Mouse (Mus musculus): ENCODE data around the gene Lbhd1.
A peak's percentile ranks its signal among the peaks of the same experiment; 100 is the strongest.
"Not testable (repeated sequence)": the region's sequence is repeated elsewhere in the genome, so short reads cannot be mapped to it uniquely, and the experiment has no call there.

Gene Lbhd1

DNA sequence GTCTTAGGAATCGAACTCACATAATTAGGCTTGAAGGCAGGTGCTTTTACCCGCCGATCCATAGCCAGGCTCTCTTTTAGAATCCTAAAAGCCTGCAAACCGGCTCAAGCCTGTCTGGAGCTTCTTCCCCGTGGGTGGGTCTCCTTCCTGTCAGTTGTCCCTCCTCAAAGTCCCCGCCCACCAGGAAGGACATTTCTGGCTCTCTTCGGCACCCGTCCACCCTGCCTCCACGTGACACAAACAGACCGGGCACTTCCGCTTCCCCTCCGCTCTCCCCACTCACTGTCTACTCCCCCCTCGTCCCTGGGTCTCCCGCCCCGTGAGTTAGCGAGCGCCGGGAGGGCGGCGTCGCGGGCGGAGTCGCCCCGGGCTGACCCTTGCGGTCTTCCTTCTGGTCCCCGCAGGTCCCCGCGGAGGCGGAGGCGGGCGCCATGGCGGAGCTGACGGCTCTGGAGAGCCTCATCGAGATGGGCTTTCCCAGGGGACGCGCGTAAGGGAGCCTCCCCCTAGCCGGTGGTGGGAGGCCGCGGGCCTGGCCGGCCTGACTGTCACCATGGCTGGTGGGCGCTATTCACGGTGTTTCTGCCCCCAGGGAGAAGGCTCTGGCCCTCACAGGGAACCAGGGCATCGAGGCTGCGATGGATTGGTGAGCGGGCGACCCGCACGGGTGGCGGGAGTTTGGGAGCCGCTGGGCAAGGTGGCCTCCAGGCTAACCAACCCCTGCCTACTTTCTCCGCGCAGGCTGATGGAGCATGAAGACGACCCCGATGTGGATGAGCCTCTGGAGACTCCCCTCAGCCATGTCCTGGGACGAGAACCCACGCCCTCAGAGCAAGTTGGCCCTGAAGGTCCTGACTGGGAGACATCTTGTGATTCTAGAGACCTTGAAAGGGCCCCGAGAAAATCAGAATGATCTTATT is 12.0 kb upstream of the Lbhd1 start, which contains the start of gene Ubxn1:
TSS of gene Ubxn1 (plus strand) at position 230 of the 920 bp plus-strand sequence.
- peak; percentile 93 to 95 for DNase-seq (ENCODE audit: low spot score in 2 of 2)

DNA sequence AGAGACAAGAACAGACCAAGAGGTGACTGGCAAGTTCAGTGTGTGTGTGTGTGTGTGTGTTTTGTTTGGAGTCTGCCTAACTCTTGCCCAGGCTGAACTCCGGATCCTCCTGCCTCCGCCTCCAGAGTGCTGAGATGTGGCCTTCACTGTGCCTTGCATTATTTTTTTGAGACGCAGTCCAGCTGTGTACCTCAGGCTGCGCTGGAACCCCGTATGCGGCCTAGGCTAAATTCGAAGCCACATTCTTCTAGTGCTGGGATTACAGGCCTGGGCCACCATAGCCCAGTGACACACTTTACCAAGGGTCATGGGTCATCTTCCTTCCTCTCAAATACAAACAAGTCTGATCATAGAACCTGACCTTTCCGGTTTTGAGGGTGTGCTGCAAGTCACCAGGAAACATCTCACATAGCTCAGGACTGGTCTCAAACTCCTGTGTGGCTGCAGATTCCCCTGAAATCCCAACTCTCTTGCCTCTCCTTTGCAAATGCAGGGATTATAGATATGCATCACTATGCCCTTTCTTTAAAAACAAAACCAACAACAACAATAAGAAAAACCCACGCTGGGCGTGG is 11.2 kb upstream of the Lbhd1 start:
- DNase-seq (ENCODE audit: low spot score in 2 of 2), result no peak

DNA sequence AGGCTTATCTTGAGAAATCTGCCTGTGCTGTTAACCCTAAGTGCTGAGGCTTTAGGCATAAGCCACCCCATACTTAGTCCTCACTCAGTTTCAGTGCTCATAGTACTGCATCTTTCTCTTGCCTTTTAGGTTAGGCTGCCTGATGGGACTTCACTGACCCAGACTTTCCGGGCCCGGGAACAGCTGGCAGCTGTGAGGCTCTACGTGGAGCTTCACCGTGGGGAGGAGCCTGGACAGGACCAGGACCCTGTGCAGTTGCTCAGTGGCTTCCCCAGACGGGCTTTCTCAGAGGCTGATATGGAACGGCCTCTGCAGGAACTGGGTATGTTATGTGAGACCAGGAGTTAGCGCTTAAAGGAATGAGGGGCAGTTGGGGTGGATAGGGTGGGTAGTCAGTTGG is 8.5 kb upstream of the Lbhd1 start:
- DNase-seq (ENCODE audit: low spot score in 2 of 2), result no peak

DNA sequence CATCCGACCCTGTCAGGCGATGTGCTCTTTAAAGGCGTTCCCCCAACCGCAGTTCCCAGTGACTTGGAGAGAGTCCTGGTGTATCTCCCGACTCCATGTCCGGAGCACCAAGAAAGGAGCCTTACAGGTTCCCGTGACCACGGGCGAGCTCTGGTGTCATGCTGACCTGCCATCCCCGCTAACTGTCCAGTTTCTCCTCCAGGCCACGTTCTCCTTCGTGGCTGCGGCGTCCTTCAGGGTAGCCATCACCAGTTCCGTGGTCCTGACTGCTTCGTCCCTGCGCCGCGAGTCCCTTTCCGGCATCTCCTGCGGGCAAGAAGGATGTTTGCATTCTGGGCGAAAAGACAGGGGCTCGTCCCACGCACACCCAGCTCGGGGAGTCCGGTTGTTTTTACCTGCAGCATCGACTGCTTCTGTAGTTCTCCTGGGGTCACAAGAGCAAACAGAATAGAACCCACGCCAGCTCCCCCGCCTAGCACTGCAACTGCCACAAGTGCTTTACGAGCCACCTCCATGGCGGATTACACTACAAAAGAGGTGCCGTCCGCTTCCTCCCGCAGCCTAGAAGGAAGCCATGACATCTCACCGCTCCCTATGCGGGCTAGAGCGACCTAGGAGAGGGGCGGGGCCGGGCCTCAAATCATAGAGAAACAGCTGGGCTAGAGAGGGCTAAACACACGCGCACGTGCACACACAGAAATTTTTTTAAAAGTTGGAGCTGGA is 3.1 kb upstream of the Lbhd1 start, which contains the start of gene Uqcc3:
TSS of gene Uqcc3 (minus strand) at position 613 of the 723 bp plus-strand sequence.
- peak; percentile 88 for DNase-seq (ENCODE audit: low spot score in 2 of 2)

DNA sequence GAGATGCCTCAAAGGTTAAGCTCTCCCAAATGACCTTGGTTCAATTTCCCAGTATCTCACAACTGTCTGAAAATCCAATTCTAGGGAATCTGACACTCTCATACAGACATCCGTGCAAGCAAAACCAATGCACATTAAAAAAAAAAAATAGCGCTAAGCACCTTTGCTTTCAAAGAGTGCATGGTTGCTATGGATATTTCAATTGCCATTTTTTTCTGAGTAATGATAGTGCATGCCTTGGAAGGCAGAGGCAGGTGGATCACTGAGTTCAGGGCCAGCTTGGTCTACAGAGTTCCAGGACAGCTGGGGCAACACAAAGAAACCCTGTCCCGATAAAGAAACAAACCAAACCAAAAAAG is 2.5 kb upstream of the Lbhd1 start:
- no peak for DNase-seq (ENCODE audit: low spot score in 2 of 2)

DNA sequence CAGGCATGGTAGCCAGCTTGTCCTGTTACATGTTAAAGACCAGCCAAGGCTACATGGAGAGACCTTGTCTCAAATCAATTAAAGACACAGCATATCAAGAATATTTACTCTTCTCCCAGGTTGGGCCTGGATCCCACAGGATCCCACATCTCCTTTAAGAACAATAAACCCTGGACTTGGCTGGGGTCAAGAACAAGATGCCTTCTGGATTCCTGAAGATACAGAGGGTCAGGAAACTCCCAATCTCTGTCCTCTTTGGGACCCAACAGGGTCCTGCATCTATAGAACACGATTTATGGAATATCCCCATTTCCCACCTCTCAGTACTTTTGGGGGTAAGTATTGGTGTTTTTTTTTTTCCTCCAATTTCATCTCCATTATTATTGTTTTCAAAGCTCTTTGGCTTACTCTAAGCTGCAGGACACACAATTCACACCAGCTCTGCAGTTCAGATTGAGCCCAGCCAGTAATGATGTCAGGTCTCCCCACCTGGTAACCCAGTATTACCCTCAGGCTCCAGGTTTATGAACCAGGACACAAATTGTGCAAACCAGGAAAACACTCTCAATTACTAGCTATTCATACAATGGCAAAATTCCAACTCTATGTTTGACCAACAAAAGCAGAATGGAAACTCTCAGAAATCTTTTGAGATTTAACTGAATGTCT is 3.5 kb downstream of the Lbhd1 start:
- no peak for DNase-seq (ENCODE audit: low spot score in 2 of 2)

DNA sequence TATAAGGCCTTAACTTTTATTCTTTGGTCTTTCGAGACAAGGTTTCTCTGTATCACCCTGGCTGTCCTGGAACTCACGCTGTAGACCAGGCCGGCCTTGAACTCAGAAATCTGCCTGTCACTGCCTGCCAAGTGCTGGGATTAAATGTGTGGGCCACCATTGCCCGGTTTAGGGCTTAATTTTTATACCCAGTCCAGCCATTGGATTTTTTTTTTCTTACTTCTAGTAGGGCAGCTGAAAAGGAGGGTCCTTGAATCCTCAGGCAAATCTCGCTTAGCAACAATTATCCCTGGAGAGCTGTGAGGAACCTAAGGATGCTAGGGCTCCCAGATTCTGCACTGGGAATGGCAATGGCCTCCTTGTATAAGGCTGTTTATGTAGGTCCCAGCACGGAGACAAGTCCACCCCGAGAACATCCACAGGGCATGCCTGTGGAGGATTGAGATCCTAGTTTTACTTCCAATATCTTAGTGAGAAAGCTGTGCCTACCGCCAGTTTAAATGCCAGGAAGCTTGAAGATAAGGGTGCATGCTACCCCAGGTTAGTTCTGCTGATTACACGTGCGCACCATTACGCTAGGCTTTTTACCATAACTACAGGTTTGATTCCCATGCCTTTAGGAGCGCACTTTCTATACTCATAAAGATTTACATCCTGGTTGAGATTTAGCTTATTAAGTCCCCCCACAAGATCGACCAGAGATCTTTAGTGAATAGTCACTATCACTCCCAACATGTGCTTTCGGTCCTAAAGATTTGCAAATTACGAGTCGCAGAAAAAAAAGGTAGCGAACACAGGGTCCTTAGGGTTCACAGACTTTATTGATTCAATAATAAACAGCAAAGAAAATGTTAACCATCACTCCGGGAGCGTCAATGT is 4.3 kb downstream of the Lbhd1 start:
- no peak for DNase-seq (ENCODE audit: low spot score in 2 of 2)

DNA sequence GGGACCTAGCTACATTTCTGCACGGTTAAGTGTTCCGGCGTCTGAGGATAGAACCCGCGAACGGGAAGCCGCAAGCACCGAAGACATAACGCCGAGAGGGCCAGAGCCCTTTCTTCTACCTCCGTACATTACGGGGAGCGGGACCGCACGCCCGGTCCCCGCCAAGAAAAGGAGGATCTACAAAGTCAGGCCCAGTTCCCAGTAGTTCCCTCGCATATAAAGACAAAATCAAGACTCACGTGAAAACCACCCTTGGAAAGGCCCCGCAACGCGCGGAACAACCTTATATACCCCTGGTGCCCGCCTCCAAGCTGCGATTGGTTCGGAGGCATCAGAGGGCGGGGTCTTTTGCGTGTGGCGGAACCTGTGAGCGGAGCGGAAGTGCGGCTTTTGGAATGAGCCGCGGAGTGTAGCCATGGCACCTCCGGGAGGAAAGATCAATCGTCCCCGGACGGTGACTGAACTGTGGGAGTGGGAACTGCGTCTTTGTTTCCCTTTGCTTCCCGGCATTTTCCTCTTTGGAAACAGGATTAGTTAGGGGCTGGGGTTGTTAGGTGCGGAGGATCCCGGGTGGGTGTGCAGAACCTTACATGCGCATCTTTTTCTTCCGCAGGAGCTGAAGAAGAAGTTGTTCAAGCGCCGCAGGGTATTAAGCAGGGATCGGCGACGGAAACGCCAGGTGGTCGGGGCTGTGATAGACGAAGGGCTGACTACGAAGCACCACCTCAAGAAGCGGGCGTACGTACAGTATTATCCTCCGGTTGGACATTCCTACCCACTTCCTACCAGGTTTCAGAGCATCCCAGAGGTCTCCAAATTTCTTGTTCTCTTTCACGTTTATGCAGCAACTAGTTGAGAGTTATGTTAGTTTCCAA is 5.2 kb downstream of the Lbhd1 start, which contains the start of the genes 1810009A15Rik and Gm49416:
TSS of gene 1810009A15Rik (plus strand) at position 343 of the 875 bp plus-strand sequence.
TSS of gene Gm49416 (plus strand) at position 416 of the 875 bp plus-strand sequence.
- peak; percentile 94 to 96 for DNase-seq (ENCODE audit: low spot score in 2 of 2)

DNA sequence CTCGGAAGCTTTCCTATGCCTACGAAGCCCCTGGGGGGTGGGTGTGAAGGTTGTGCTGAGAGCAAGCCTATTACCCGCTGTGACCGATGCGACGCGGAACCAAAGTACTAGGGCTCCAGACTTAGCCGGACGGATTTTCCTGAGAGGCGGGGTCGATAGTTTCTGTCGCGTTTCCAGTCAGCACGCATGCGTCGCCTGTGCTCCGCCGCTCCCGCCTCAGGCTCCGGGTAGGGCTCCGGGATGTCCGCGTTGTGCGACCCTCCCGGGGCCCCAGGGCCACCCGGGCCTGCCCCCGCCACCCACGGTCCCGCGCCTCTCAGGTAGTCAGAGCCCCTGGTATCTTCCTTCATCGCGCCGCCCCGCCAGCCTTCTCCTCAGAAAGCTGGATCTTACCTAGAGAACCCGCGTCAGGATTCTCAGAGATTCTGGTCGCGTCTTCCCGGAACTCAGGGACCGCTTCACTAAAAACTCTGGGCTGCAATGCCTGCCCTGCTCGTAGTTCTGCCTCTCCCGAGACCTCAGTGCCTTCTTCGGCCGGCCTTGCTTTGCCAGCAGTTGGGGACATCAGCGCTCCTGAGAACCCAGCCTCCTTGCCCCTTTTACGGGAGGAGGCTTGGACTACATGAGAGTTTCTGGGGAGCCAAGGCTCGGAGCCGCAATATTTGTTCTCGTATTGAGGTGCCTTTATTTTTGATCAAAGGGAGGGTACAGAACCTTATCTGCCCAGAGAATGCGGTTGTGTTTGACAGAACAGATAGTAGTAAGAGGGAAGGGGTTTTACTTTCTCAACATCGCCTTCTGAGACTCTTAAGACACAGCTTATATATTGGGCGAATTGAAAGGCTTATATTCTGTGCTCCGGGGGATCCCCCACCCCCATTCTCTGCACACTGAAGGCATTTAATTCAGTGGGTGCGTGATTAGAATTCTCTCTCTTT is 9.6 kb downstream of the Lbhd1 start, which contains the start of gene Ints5:
TSS of gene Ints5 (plus strand) at position 177 of the 938 bp plus-strand sequence.
- DNase-seq (ENCODE audit: low spot score in 2 of 2), result peak; percentile 73 to 83

DNA sequence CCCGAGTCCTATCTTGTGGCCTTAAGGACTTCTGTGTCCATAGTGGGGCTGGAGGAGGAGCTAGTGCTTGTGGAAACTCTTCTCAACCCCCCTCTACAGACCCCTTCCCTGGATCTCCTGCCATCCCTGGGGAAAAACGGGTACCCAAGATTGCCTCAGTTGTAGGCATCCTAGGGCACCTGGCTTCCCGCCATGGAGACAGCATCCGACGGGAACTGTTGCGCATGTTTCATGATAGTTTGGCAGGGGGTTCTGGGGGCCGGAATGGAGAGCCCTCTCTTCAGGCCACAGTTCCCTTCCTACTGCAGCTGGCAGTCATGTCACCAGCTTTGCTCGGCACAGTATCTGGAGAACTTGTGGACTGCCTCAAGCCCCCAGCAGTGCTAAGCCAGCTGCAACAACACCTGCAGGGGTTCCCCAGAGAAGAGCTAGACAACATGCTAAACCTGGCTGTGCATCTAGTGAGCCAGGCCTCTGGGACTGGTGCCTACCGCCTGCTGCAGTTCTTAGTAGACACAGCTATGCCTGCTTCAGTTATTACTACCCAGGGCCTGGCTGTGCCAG is 11.9 kb downstream of the Lbhd1 start:
- no peak for DNase-seq (ENCODE audit: low spot score in 2 of 2)

DNA sequence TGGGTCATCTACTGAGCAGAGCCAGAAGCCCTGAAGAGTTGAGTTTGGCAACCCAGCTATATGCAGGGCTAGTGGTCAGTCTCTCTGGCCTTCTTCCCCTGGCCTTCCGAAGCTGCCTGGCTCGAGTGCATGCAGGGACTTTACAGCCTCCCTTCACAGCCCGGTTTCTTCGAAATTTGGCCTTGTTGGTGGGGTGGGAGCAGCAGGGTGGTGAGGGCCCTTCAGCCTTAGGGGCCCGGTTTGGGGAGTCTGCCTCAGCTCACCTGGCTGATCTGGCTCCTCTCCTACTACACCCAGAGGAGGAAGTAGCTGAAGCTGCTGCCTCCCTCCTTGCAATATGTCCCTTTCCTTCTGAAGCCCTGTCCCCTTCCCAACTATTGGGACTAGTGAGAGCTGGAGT is 12.7 kb downstream of the Lbhd1 start:
- not testable (repeated sequence) for DNase-seq (ENCODE audit: low spot score in 2 of 2)

DNA sequence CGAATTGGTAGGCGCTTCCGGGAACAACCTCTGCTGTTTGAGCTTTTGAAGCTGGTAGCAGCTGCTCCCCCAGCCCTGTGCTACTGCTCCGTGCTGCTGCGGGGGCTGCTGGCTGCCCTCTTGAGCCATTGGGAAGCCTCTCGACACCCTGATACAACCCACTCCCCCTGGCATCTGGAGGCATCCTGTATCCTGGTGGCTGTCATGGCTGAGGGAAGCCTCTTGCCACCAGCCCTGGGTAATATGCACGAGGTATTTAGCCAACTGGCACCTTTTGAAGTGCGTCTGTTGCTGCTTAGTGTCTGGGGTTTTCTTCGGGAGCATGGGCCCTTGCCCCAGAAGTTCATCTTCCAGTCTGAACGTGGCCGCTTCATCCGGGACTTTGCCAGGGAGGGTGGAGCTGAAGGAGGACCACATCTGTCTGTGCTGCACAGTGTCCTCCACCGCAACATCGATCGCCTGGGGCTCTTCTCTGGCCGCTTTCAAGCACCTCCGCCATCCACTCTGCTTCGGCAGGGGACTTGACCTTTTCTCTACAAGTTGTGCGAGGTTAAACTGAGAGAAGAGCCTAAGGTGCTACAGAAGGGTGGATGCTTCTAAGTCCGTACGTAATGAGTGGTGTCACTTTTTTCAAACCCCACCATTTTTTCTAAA is 13.8 kb downstream of the Lbhd1 start:
- DNase-seq (ENCODE audit: low spot score in 2 of 2), result not testable (repeated sequence)

DNA sequence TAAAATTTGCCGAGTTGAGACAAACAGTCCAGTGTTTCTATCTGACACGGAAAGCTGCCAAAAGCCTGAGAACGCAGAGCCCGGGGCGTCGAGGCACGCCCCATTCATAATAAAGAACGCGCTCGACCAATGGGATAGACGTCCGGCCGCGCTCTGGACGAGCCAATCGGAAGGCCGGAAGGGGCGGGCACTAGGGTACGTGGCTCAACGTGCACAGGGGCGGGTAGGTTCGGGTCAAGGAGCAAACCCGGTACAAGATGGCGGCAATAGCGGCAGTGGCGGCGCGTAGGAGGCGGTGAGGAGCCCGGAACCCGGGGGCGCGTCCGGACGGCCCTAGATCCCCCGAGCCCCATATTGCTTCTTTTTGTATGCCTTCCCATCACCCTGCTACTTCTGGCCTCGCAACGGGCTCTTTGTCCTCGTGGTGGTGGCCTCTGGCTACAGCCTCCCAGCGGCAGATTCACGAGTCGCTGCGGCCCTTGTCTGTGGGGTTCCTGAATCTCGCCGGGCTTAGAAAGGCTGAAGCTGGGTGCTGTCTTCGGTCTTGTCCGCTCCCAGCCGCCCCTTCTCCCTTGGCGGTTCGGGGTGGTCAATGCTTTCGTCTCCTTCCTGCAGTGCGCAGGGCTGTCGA is 14.4 kb downstream of the Lbhd1 start, which contains the start of gene Ganab:
TSS of gene Ganab (plus strand) at position 207 of the 631 bp plus-strand sequence.
- peak; percentile 90 to 92 for DNase-seq (ENCODE audit: low spot score in 2 of 2)

DNA sequence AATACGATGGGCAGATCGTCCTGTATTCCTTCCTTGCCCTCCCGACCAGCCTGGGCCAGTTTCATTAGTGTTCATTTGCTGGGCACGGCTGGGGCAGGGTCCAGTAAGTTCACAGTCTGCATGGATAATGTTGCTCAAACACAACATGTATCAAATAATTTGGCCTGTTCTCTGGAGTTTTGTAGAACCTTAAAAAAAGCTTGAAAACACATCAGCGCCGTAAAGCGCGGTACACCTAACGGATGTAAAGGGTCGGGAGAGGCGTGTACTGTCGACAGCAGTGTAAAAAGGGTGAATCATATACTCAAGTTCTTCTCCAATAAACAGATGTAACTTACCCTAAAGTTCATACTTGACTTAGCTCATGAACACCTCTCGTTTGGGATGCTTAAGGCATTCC is 15.0 kb downstream of the Lbhd1 start:
- DNase-seq (ENCODE audit: low spot score in 2 of 2), result no peak

DNA sequence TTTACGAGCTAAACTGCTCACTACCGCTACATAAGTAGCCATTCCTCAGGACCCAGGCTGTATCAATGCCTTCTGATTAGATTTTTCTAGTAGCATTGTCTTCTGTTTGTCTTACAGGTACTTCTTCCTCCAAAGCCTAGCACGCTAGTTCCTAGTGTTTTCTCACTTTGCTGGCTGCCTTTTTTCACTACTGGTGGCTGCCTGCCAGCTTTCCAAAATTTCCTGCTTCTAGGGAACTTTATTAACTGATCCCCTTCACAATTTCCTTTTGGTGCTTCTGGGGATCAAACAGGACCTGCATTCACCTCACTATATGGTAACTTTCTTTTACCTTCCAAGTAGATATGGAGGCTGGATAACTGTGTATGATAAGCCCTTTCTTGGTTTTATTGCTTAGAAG is 15.5 kb downstream of the Lbhd1 start:
- DNase-seq (ENCODE audit: low spot score in 2 of 2), result no peak

DNA sequence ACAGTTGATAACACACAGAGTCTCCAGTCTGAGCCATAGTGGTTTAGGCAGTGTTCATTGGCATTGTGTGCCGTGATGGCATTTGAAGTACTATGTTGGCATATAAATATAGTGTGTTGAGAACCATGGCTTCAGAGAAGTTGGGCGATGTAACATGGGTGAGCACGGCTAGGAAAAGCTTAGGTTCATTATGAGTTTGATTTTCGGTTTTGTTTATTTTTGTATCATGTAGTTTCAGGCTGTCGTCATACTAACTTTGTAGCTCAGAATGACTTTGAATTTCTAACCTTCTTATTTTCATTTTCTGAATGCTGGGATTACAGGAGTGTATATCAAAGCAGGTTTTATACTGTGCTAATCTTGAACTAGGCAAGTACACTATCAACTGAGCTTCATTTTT is 19.9 kb downstream of the Lbhd1 start:
- no peak for DNase-seq (ENCODE audit: low spot score in 2 of 2)

DNA sequence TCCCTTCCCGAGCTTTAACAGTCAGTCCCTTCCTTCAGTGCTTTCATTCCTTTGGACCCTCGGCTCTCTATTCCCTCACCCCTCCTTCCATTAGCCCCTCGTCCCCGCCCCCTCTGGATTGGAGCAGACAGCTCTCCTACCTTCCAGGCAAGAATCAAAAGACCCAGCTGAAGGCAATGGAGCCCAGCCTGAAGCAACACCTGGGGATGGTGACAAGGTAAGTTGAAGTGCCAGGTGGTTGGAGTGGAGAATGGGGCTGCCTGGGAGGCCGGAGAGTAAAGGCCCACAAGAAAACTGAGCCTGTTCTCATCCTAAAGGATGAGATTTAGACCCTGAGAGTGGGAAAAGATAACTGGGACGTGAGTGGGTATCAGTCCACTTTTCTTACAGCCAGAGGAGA is 25.0 kb downstream of the Lbhd1 start:
- DNase-seq (ENCODE audit: low spot score in 2 of 2), result no peak
